Mouse (Mus musculus) layer of hippocampus, postnatal 10 days (tissue): Measurements from ENCODE around the gene Kif13a. TPM values are rescaled to one million over a fixed set of nuclear protein-coding genes. Genes with fewer than 3 reads are reported as not detected.

Experiments
- DNase-seq, 2 experiments: peaks; one replicate each; pipeline ENCODE4 v3.0.0; 2021; ENCODE audit warnings: low spot score in 2 of 2
- total RNA-seq, 2 experiments: library from RNA; stranded (reverse); gene quantifications; 2 replicates each; pipeline ENCODE4 v1.2.3; 2021

Kif13a gene
- total RNA-seq, 2 experiments from 2014 or later: 29.7 to 30.8 TPM

DNA sequence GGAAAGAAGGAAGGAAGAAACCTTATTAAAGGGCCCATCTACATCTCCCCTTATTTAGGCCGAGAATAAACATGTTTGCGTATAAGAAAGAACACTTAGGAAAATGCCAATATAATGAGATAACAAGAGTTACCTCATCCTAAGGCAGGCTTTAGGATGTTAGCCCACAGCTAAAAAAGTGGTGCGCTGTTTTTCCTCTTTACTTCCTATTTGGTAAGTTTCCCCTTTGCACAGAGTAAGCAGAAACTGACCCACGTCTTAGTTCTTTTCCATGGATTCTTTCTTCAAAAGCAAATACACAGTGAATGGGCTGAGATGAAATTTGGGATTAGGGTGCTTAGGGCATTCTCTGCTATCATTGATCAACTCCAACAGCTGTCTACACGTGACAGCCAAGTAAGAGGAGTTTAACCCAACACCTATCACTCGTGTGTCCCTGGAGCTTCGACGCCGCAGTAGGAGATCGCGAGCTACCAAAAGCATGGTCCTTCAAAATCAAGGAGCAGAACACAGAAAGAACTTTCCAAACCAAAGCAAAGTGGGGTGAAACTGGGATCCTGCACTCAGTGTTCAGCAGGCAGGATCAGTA is 194.4 kb downstream of the Kif13a start:
- DNase-seq: no peak

DNA sequence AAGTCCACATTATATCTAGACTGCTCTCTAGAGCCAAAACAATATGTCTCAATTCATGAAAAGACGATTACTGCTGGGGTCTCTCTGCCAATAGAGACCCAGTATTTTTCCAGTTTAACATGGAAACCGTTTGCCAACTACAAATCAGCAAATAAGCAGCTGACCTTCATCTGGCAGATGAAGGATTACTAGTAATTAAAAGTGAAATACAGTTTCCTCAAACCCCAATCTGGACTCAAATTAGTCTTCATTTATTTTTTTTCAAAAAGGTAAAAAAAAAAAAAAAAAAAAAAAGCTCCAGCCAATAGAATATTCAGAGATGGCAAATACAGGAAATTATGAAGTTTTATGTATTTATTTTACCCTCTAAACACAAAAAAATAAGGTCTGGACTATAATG is 199.7 kb downstream of the Kif13a start:
- DNase-seq: no peak

DNA sequence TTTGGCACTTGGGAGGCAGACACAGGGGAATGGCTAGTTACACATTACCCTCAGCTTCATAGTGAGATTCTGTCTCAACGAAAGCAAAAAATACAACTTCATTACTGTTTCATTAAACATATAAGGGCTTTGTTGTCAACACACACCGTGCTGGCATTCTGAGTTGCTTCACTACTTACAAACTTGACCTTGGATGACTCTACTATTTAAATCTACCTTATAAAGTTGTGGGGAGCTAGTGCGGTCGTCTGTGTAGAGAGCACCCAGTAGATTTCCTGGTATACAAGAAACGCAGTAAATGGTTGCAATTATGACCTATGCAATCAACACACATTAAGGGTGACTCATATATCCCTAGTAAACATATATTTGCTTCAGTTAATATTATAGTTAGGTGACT is 201.3 kb downstream of the Kif13a start:
- DNase-seq: no peak

DNA sequence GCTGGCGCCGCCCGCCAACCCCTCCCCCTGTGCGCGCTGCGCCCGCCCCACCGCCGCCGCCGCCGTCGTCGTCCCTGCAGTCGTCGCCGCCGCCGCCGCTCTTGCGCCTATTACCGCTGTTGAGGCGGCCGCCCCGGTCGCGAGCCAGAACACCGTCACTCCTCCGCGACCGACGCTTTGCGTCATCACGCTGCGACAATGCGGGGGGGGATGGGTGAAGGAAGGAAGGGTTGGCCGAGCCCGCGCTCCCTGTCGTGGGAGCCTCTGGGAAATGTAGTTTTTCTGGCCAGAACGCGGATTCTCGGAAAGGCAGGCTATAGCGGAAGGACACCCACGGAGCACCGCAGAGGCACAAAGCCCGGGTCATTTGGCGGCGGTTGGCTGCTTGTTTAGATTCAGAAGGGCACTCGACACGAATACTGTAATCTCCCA is 201.8 kb downstream of the Kif13a start, which contains the start of gene Nup153:
Gene Nup153 (minus strand): TSS at position 104 of the 432 bp plus-strand sequence.
- DNase-seq: peak; percentile 100

DNA sequence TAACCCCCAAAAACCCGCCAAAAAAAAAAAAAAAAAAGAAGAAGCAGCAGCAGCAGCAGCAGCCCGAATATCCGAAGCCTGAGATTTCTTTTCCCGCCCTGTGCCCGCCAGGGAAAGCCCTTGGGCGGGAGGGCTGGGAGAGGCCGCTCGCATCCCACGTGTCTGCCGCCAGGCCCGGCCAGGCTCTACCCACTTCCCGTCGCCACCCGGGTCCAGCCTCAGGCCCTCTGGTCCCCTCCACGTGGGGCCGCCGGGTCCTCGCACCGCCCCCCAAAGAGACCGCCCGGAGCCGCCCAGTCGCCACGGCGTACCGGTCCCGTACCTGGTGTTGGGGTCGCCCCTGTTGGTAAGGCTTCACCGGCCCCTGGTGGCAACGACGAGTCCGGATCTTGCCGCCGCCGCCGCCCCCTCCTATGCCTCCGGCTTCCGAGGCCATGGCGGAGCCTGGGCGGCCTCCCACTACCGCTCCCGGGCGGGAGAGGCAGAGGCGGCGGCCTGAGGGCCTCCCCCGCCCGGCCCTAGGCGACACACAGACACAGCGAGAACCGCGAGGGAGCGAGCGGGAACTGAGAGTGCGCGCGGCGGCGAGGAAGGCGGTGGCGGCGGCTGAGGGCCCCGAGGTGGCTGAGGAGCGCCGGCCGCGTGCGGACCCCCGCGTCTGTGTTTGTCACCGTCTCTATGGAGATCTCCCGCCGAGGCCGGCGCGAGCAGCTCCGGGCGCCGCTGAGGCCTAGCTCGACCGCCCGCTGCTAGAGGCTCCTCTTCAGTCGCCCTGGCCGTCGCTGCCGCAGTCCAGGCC is 202.4 kb downstream of the Kif13a start:
- peak; percentile 63 to 72 for DNase-seq

DNA sequence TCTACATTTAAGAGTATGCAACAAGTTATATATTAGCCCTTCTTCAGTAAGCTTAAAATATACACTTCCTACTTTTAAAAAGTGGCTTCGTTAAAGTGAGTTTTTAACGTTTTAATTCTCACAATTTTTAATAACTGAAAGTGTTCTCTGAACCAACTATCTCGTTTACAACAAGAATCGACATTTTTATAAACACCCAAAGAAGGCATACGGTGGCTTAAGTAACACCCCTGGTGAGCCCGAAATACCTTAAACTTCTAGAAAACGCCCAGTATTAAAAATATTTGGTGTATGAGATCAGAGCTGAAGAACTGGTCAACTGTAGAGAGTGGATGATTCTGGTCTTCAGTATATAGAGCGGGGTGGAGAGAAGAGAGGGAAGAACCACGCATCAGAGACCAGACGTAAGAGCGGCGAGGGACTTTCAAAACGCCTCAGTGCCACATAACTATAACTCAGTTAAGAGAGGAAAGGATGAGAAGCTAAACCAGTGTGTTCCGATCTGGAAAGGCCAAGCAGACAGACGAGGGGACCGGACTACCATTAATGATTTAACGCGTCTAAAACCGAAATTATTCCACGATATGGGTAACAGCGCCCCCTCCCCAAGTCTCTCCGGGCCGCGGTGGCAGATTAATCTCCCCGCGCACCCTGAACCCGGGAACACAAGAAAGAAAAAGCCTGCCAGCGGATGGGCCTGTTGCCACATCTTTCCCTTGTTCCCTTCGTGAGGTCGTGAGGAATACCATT is 203.2 kb downstream of the Kif13a start:
- DNase-seq: peak; percentile 35 to 59

DNA sequence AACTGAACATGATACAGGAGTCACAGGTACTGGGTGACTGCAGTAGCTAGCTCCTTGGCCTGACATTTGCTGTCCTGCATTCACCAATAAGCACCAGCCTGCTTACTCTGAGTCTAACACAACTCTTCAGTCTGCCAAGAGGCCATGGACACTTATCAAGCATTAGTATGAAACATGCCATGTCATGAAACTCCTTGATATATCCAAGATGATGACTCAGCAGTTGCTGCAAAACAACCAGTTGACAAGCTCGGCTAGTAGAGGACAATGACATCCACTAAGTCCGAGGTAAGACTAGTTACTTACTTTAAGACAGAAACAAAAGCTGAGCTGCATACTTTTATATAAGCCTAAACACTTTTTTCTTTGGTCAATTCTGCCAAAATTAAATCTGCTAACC is 204.4 kb downstream of the Kif13a start:
- DNase-seq: no peak

DNA sequence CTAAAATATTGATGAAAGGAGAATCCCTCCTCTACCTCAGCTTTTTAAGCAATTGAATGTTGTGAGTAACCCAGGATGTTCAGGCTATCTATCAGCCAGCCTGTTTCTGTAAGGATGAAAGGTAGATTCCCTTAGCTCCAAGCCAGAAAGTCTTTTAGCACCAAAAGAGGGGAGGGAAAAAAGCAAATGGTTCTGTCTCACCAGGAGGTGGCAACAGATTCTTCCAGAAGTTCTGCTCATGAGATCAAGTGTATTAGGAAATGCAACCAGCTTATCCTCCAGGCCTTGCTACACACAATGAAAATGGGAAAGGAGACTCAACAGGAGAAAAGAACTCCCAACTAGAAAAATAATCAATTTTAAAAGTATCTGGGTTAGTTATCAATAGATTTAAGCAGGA is 205.3 kb downstream of the Kif13a start:
- DNase-seq: no peak

DNA sequence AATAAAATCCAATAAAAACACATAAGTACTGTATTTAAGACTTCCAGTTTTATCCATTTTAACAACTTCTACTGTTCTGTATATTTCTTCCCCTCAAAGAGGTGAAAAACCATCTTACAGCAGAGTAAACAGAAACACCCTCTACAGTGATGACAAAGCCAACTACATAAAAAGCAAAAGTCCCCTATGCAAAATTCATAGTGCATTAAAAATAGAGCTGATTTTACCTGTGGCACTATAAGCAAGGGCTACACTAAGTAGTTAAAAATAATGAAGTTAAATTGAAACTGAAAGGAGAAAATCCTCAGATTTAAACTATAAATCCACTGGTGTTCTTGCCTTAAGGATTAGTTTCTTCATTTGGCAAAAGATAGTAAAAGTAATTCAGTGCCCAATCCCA is 208.7 kb downstream of the Kif13a start:
- DNase-seq: no peak

DNA sequence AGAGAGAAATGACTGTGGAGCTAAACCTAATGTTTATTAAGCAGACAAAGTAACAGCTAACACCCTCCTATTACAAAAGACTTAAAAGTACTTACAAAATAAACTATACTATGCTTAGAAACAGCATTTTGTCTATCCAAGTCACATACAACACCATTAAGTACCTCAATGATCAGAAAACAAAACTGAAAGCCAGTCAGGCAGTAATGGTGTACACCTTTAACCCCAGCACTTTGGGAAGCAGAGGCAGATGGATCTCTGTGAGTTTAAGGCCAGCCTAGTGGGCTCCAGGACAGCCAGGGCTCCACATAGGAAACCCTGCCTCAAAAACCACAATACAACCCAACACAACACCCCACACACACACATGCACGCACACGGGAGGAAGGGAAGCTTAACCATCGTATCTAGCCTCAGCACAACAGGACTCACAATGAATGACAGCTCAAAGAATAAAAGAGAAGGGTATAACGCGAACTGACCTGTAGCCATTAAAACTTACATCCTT is 210.7 kb downstream of the Kif13a start:
- no peak for DNase-seq

DNA sequence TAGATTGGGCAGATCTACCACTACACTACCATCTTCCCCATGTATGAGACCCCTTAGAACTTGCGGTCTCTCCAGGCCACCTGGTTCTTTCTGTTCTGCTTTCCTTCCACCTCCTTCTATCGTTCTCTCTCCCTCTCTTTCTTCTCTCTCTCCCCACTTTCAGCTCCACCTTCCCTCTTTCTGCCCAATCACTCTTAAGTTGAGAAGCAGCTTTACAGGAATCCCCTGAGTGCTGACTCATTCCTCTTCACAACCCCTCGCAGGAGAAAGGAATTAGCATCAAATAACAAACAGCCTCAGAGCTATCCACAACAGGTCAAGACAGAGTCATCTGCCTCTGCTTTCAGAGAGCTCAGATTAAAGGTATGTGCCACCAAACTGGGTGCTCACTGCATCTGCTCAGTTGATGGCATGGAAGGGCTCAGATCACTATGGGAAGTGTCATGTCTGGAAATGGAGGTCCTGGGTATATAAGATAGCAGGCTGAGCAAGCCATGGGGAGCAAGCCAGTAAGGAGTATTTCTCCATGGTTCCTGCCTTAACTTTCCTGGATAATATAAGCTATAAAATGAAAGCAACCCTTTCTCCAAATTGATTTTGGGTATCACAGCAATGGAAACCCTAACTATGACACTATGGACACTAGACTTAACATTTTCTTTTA is 213.6 kb downstream of the Kif13a start:
- no peak for DNase-seq

DNA sequence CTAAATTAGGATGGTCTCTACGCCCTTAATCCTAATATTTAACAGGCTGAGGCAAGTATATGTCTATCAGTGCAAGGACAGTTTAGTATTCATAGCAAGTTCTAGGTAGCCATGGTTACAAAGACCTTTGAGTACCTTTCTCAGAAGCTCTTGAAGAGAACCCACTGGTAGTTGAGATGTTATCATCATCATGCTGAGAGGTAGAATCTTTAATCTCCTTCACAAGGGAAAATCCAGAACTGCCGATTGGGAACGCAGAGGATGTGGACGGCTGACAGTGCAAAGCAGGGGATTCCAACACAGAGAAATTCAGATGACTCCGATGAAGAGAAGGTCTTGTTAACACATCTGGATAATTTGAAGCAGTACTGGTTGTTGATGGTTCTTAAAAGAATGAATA is 216.2 kb downstream of the Kif13a start:
- no peak for DNase-seq

DNA sequence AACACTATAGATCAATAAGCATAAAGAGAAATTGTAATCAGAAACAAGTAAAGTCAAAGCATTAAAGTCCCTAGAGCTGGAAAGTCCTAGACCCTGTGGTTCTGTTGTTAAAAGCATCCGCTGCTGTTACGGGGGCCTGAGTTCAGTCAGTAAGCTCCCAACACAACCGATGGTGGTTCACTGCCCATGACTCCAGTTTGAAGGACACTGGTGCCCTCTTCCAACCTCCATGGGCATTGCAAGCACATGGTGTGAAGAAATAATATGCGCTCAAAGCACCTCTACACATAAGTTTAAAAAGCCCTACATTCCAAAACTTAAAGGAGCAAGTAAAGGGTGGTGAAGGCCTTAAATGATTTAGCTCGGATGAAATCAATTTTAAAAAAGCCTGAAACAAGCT is 226.5 kb downstream of the Kif13a start:
- no peak for DNase-seq

DNA sequence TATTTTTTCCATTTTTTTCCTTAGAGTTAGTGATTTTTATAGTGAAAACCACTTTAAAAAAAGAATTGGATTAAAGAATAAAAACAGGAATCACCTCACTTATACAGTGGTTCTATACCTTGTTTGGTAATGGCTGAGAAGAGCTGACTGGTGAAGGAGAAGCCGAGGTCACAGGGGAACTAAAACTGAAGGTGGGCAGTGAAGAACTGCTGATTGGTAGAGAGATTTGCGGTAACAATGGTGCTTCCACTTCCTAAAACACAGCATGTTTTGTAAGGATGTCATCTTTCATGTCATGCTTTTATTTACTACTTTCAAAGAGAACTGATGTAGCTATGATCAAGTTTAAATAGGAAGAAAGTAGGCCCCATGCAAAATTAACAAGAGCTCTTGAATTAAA is 228.2 kb downstream of the Kif13a start:
- DNase-seq: no peak

DNA sequence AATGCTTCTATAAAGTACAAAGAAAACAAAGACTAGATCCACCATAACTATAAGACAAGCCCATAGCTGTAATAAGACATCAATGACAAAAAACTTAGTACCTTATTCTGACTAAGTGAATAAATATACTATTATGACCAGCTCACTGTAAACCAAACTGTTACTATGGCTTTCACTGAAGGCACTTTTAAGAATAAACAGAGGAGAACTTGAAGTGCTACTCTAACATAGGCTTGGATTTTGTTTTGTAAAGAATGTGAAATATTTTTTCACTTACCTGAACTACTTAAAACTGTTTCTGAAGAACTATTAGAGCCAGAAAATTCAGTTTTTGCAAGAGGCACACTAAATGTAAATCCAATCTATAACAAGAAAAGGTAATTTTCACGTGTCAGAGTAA is 230.3 kb downstream of the Kif13a start:
- DNase-seq: no peak

Other genes with a start within 250 kb of the Kif13a start
- 10 to 100 TPM; 53.2 to 56.4 TPM for gene Nup153, start 201.9 kb downstream of the Kif13a start, total RNA-seq
- 10 to 100 TPM; 13.9 to 16.5 TPM for gene Nhlrc1, start 85.0 kb upstream of the Kif13a start, total RNA-seq
- 10 to 100 TPM; 13.9 to 14.4 TPM for gene Kdm1b, start 113.6 kb upstream of the Kif13a start, total RNA-seq
- 10 to 100 TPM; 10.6 to 14.0 TPM for gene Tpmt, start 114.9 kb upstream of the Kif13a start, total RNA-seq
- 10 to 100 TPM; 59.8 to 60.8 TPM for gene Dek, start 176.3 kb upstream of the Kif13a start, total RNA-seq
- 1 to 10 TPM; 8.9 to 9.1 TPM for gene Rnf144b, start 192.8 kb upstream of the Kif13a start, total RNA-seq